Mouse (Mus musculus): ENCODE data around the gene Sfxn2. TPM values are rescaled to one million over a fixed set of nuclear protein-coding genes. Genes with fewer than 3 reads are reported as not detected.

The Sfxn2 gene
- 11.2 to 15.2 TPM (median 11.8 TPM) in 4 replicates for total RNA-seq (2023)

GRCm38 (mm10) chr19:46572951-46573937 lies at the start of gene Sfxn2, which contains the start of gene Arl3:
Sfxn2 (plus strand) TSS chr19:46573365.
Arl3 (minus strand) TSS chr19:46573198.

GRCm38 (mm10) chr19:46598720-46599252 lies 25.6 kb downstream of the Sfxn2 start, which contains the start of gene Wbp1l:
Wbp1l (plus strand) TSS chr19:46599084.

Other genes starting within 250 kb of the Sfxn2 start
- gene Psd, start 246.2 kb upstream of the Sfxn2 start, total RNA-seq (2023): 0.35 to 1.3 TPM (median 0.73 TPM) in 4 replicates
- gene Fbxl15, start 245.2 kb upstream of the Sfxn2 start, total RNA-seq (2023): 3.6 to 6.8 TPM (median 5.7 TPM) in 4 replicates
- 60.0 to 65.8 TPM (median 60.6 TPM) in 4 replicates for gene Cuedc2, start 234.7 kb upstream of the Sfxn2 start, total RNA-seq (2023)
- gene Mfsd13a, start 232.2 kb upstream of the Sfxn2 start, total RNA-seq (2023): 0.34 to 1.0 TPM (median 0.60 TPM) in 4 replicates
- not detected in 4 replicates for gene 2310034G01Rik, start 223.1 kb upstream of the Sfxn2 start, total RNA-seq (2023)
- 88.3 to 94.3 TPM (median 92.1 TPM) in 4 replicates for gene Actr1a, start 177.6 kb upstream of the Sfxn2 start, total RNA-seq (2023)
- 41.1 to 44.3 TPM (median 42.4 TPM) in 4 replicates for gene Sufu, start 176.5 kb upstream of the Sfxn2 start, total RNA-seq (2023)
- 63.7 to 71.2 TPM (median 66.7 TPM) in 4 replicates for gene Trim8, start 71.7 kb upstream of the Sfxn2 start, total RNA-seq (2023)
- gene Arl3, start 167 bp upstream of the Sfxn2 start, total RNA-seq (2023): 9.7 to 14.2 TPM (median 11.2 TPM) in 4 replicates
- 57.1 to 68.3 TPM (median 61.7 TPM) in 4 replicates for gene Wbp1l, start 25.7 kb downstream of the Sfxn2 start, total RNA-seq (2023)
- gene Cyp17a1, start 99.8 kb downstream of the Sfxn2 start, total RNA-seq (2023): not detected in 4 replicates
- 9.7 to 12.4 TPM (median 10.6 TPM) in 4 replicates for gene Borcs7, start 116.5 kb downstream of the Sfxn2 start, total RNA-seq (2023)
- gene As3mt, start 134.1 kb downstream of the Sfxn2 start, total RNA-seq (2023): 39.8 to 45.8 TPM (median 43.5 TPM) in 4 replicates
- 3.9 to 4.4 TPM (median 4.1 TPM) in 4 replicates for gene Cnnm2, start 188.2 kb downstream of the Sfxn2 start, total RNA-seq (2023)

Data from B cell, adult 62 days (primary cell).